Mouse (Mus musculus): ENCODE results near the gene Prr5l. TPM values are rescaled to one million over a fixed set of nuclear protein-coding genes. Genes with fewer than 3 reads are reported as not detected.

The Prr5l gene
- polyA plus RNA-seq, 1 experiment from 2014 or later: 40.5 TPM

GRCm38 (mm10) chr2:101815250-101815934 lies 67.4 kb downstream of the Prr5l start:
- no peak overlapping the region for H3K27ac ChIP-seq

DNA sequence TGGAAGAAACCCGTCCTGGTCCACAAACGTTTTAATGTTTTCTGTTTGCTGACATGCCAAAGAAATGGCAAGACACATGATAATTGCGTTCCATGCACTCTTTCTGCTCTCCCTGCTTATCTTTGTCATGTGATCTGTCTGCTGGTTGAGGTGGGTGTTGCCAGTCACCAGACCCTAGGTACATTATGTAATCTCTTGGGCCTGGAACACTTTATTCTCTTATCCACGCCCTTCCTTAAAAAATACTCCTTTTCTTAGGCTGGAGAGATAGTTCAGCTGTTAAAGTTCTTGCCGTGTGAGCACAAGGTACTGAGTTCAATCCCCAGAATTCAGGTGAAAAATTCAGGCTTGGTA lies 68.6 kb downstream of the Prr5l start:
- no peak overlapping the region for H3K27ac ChIP-seq
- no peaks in the 10 kb centered on the region for H3K9me3 ChIP-seq
- H3K27me3 ChIP-seq: no peaks in the 10 kb centered on the region
- no peaks in the 10 kb centered on the region for H3K36me3 ChIP-seq
- WGBS: 57% methylated on average over 5 of the region's 5 CpGs
- no peak for ATAC-seq (ENCODE audit: borderline replicate concordance, extremely low read depth, low FRiP score, low TSS enrichment)
- H3K9ac ChIP-seq: no peak overlapping the region
- no peaks in the 10 kb centered on the region; the same call in 1 of the 2 replicates for H3K4me1 ChIP-seq
- H3K4me3 ChIP-seq: no peak overlapping the region
- no peak overlapping the region for H3K4me2 ChIP-seq

More at GRCm38 (mm10) chr2:101815250-101815934, 67.4 kb downstream of the Prr5l start:
- no peaks in the 10 kb centered on the region for H3K36me3 ChIP-seq
- no peak overlapping the region for H3K4me3 ChIP-seq
- H3K4me2 ChIP-seq: no peak overlapping the region
- H3K9ac ChIP-seq: no peak overlapping the region
- H3K4me1 ChIP-seq: no peaks in the 10 kb centered on the region; the same call in 1 of the 2 replicates
- no peak for ATAC-seq (ENCODE audit: borderline replicate concordance, extremely low read depth, low FRiP score, low TSS enrichment)
- no peaks in the 10 kb centered on the region for H3K9me3 ChIP-seq
- WGBS: 31% methylated on average over 5 of the region's 5 CpGs
- H3K27me3 ChIP-seq: no peaks in the 10 kb centered on the region

DNA sequence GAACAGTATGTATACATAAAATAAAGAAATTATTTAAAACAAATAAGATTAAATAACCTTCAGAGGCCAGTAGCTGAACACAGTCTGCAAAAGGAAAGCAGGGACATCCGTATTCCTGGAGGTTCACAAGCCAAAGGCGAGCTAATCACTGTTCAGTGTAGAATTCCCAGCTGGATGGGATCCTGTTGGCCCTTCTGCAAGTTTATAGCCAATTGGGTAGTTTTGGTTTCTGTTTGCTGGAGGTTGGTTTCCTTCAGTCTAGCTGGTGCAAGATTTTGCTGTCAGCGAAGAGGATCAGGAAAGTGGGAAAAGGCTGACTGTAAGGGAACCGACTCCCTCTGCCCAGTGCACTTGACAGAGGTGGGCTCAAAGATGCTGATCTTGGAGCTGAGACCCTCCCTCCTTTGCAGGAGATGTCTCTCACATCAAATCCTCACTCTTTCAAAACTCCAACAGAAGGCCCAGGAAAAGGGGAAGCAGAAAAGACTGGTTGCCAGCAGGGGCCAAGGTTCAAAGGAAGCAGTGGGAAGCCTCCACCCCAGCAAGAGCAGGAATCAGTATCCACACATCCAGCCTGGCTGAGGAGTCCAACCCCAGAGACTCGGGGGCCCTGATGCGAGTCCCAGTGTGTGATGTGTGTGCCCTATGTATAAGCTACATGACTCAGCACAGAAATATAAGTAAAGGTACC lies 69.1 kb downstream of the Prr5l start:
- no peak for ATAC-seq (ENCODE audit: borderline replicate concordance, extremely low read depth, low FRiP score, low TSS enrichment)
- Histone ChIP-seq H3K27me3 (no peaks in the 10 kb centered on the region), H3K36me3 (no peaks in the 10 kb centered on the region), H3K4me3 (no peak overlapping the region), H3K4me2 (no peak overlapping the region), H3K9ac (no peak overlapping the region), H3K27ac (no peak overlapping the region), H3K4me1 (no peaks in the 10 kb centered on the region; the same call in 1 of the 2 replicates), H3K9me3 (no peaks in the 10 kb centered on the region)
- WGBS: 61% methylated on average over 6 of the region's 6 CpGs

DNA sequence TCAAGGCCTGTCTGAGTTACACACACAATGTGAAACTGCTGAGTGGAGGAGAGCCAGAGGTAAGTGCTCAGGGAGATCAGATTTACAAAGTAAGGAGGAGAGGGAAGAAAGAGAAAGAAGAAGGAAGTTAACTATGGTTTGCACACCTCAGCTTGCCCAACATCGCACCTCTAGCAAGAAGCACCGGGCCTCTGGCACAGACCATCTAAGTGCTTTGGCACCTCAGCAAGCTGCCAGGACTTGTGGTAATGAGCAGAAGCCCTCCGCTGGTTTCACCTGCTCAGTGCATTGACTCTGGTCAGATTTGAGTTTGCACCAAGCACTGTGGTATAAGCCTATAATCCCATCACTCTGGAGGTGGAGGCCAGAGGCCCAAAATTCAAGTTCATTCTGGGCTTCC lies 70.9 kb downstream of the Prr5l start:
- H3K36me3 ChIP-seq: no peaks in the 10 kb centered on the region
- H3K4me1 ChIP-seq: no peaks in the 10 kb centered on the region; the same call in 1 of the 2 replicates
- H3K4me3 ChIP-seq: no peak overlapping the region
- 77% methylated on average over 3 of the region's 3 CpGs for WGBS
- no peaks in the 10 kb centered on the region for H3K27me3 ChIP-seq
- H3K4me2 ChIP-seq: no peak overlapping the region
- no peak overlapping the region for H3K27ac ChIP-seq
- no peak for ATAC-seq (ENCODE audit: borderline replicate concordance, extremely low read depth, low FRiP score, low TSS enrichment)
- H3K9ac ChIP-seq: no peak overlapping the region
- H3K9me3 ChIP-seq: no peaks in the 10 kb centered on the region

DNA sequence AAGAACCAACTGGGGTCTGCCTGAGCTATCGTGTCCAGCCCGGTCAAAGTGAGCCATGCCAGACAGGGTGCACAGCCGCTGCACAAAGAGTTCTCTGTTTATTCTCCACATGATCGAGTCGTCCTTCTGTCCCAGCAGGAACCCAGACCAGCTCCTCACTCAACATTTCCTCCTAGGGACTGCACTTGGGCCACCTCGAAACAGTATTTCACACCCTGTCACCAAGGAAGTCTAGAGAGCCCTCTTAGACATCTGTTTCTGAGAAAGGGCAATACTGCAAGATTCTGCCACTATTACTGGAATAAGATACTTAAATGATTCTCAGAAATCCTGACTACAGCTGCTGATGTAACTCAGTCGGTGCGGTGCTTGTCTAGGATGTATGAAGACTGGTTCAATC lies 72.1 kb downstream of the Prr5l start:
- Histone ChIP-seq H3K4me2 (no peak overlapping the region), H3K9ac (no peak overlapping the region), H3K27me3 (no peaks in the 10 kb centered on the region), H3K4me3 (no peak overlapping the region), H3K4me1 (no peaks in the 10 kb centered on the region; the same call in 1 of the 2 replicates), H3K27ac (no peak overlapping the region), H3K36me3 (no peaks in the 10 kb centered on the region), H3K9me3 (no peaks in the 10 kb centered on the region)
- 44% methylated on average over 8 of the region's 8 CpGs for WGBS
- ATAC-seq (ENCODE audit: borderline replicate concordance, extremely low read depth, low FRiP score, low TSS enrichment): no peak

GRCm38 (mm10) chr2:101809640-101810305 lies 73.1 kb downstream of the Prr5l start:
- Histone ChIP-seq H3K4me1 (no peaks in the 10 kb centered on the region; the same call in 1 of the 2 replicates), H3K4me2 (no peak overlapping the region), H3K36me3 (no peaks in the 10 kb centered on the region), H3K9me3 (no peaks in the 10 kb centered on the region), H3K4me3 (no peak overlapping the region), H3K27ac (no peak overlapping the region), H3K27me3 (no peaks in the 10 kb centered on the region), H3K9ac (no peak overlapping the region)
- WGBS: 69% methylated on average over 6 of the region's 6 CpGs
- no peak for ATAC-seq (ENCODE audit: borderline replicate concordance, extremely low read depth, low FRiP score, low TSS enrichment)

- 55% methylated on average over 5 of the region's 5 CpGs for WGBS
- Histone ChIP-seq H3K4me1 (no peaks in the 10 kb centered on the region), H3K36me3 (no peaks in the 10 kb centered on the region), H3K9ac (no peak overlapping the region), H3K4me3 (no peak overlapping the region), H3K27ac (no peak overlapping the region), H3K27me3 (no peaks in the 10 kb centered on the region), H3K9me3 (no peaks in the 10 kb centered on the region), H3K4me2 (no peak overlapping the region)
- no peak for ATAC-seq (ENCODE audit: borderline replicate concordance, extremely low read depth, low FRiP score, low TSS enrichment)
Measured at GRCm38 (mm10) chr2:101807756-101808155, 75.1 kb downstream of the Prr5l start.

DNA sequence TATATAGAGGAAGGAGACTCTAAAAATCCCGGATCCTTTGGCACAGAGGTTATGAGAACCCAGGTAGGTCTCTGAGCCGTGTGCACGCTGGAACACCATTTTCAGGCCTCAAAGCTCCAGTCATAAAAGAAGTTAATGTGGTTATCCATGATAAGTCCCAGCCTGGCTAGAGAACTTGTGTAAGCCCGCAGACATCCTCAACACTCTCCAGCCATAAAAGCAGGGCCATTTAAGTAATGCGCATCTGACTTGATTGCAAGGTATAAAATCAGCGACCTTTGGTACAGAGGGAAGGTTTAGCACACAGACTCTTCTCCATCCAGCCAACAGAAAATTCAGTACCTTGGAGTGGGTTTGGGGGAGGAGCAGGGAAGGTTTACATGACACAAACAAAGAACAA lies 80.6 kb downstream of the Prr5l start:
- H3K36me3 ChIP-seq: no peaks in the 10 kb centered on the region
- H3K4me2 ChIP-seq: no peak overlapping the region
- no peak overlapping the region for H3K27ac ChIP-seq
- H3K27me3 ChIP-seq: no peaks in the 10 kb centered on the region
- 88% methylated on average over 6 of the region's 6 CpGs for WGBS
- no peaks in the 10 kb centered on the region for H3K9me3 ChIP-seq
- H3K4me1 ChIP-seq: peaks cover 6% of the 10 kb centered on the region; the same call in 1 of the 2 replicates
- H3K9ac ChIP-seq: no peak overlapping the region
- no peak for ATAC-seq (ENCODE audit: borderline replicate concordance, extremely low read depth, low FRiP score, low TSS enrichment)
- H3K4me3 ChIP-seq: no peak overlapping the region

- H3K9me3 ChIP-seq: no peaks in the 10 kb centered on the region
- peak overlapping the region; percentile 85 for H3K4me2 ChIP-seq
- WGBS: under 1% methylated on average over 19 of the region's 19 CpGs
- H3K9ac ChIP-seq: peak overlapping the region; percentile 72
- H3K36me3 ChIP-seq: no peaks in the 10 kb centered on the region
- no peak for ATAC-seq (ENCODE audit: borderline replicate concordance, extremely low read depth, low FRiP score, low TSS enrichment)
- peaks cover 40% of the 10 kb centered on the region for H3K4me1 ChIP-seq
- H3K27me3 ChIP-seq: no peaks in the 10 kb centered on the region
- H3K4me3 ChIP-seq: peak overlapping the region; percentile 64
- H3K27ac ChIP-seq: peak overlapping the region; percentile 89
Measured at GRCm38 (mm10) chr2:101797901-101798250, 85.0 kb downstream of the Prr5l start.

GRCm38 (mm10) chr2:101797166-101797900 lies 85.5 kb downstream of the Prr5l start:
- ATAC-seq (ENCODE audit: borderline replicate concordance, extremely low read depth, low FRiP score, low TSS enrichment): peak; percentile 69
- Histone ChIP-seq H3K4me3 (peak overlapping the region; percentile 64), H3K9me3 (no peaks in the 10 kb centered on the region), H3K27ac (peak overlapping the region; percentile 89), H3K36me3 (no peaks in the 10 kb centered on the region), H3K27me3 (no peaks in the 10 kb centered on the region), H3K9ac (peak overlapping the region; percentile 72), H3K4me2 (peak overlapping the region; percentile 85), H3K4me1 (peaks cover 40% of the 10 kb centered on the region)
- under 1% methylated on average over 49 of the region's 49 CpGs for WGBS

- H3K9me3 ChIP-seq: no peaks in the 10 kb centered on the region
- H3K36me3 ChIP-seq: no peaks in the 10 kb centered on the region
- H3K9ac ChIP-seq: peak overlapping the region; percentile 72
- peak; percentile 79 for ATAC-seq (ENCODE audit: borderline replicate concordance, extremely low read depth, low FRiP score, low TSS enrichment)
- WGBS: under 1% methylated on average over 55 of the region's 55 CpGs
- peak overlapping the region; percentile 85 for H3K4me2 ChIP-seq
- H3K27ac ChIP-seq: peak overlapping the region; percentile 89
- peaks cover 40% of the 10 kb centered on the region for H3K4me1 ChIP-seq
- H3K27me3 ChIP-seq: no peaks in the 10 kb centered on the region
- H3K4me3 ChIP-seq: peak overlapping the region; percentile 64
Measured at GRCm38 (mm10) chr2:101796287-101797115, 86.3 kb downstream of the Prr5l start.
